Comparison of ENCODE assay signal across 18 mouse cellular contexts in the genomic region with DNA sequence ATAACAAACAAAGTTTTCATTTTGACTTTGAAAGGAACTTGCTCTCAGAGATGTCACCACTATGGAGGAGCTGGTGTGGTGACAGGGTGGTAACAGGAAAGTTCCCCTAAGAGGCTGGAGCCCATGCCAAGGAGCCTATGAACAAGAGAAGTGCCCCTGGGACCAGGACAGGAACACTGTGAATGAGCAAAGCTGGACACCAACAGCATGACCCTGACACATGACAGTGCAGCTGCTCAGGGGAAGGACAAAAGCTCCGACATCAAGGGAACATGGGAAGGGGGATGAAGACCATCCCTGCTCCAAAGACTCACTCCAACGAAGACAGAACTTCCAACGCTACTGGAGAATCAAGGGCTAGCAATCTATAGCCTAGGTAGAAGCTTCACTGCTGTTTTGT.
A peak's percentile ranks its signal among the peaks of the same experiment; 100 is the strongest.
DNase-seq lines count a peak whose midpoint lies in the region; TF ChIP-seq lines count a peak whose summit lies in the region.
"Had no signal": no experiment of that assay in that cellular context is flagged by ENCODE, and none has a peak within 500 bp of the region (broad histone marks: within the 10 kb centered on the region; RNA-seq: fewer than 3 reads in every experiment).

No protein-coding gene starts in this region.

- peak; percentile 59 for DNase-seq in adrenal gland, adult 2 months
- no peak for DNase-seq in adrenal gland, adult 8-10 months
- DNase-seq in heart, adult 11 months, result peak; percentile 90
- DNase-seq in heart, adult 18-20 months, result no peak
- no peak for DNase-seq in layer of hippocampus, adult 2 months (ENCODE audit: low spot score in 2 of 2)
- DNase-seq in layer of hippocampus, postnatal 25 days (ENCODE audit: extremely low spot score in 1 of 2, low spot score in 1 of 2), result no peak
- peak; percentile 34 for DNase-seq in skeletal muscle tissue, adult 2 months (ENCODE audit: low read depth, low spot score)
- DNase-seq in spleen, postnatal 36 days (ENCODE audit: low spot score in 2 of 2), result no peak
- DNase-seq: adrenal gland, postnatal 25 days; cerebellum, adult 9-10 months; cerebellum, postnatal 14 days; gastrocnemius, postnatal 25 days had no signal

- no peak overlapping the region for H3K4me3 ChIP-seq in layer of hippocampus, adult 2 months
- H3K4me3 ChIP-seq: forebrain, embryonic 10.5 days; forebrain, embryonic 13.5 days; heart, embryonic 13.5 days; hindbrain, embryonic 10.5 days; hindbrain, embryonic 13.5 days; intestine, embryonic 15.5 days had no signal

- peak overlapping the region; percentile 90 for H3K27ac ChIP-seq in layer of hippocampus, adult 2 months
- H3K27ac ChIP-seq: forebrain, embryonic 10.5 days; forebrain, embryonic 13.5 days; heart, embryonic 13.5 days; hindbrain, embryonic 10.5 days; hindbrain, embryonic 13.5 days; intestine, embryonic 15.5 days had no signal

- TF ChIP-seq CTCF in layer of hippocampus, adult 2 months (conservative IDR thresholded peaks at IDR 0.05), result no peak

Comparison
In these comparisons a context has a peak if more than half of its experiments do, and no peak if none do; other contexts are left out.
1. DNase-seq: peak in adrenal gland, adult 2 months (single experiment), heart, adult 11 months (single experiment) and skeletal muscle tissue, adult 2 months (single experiment); none in adrenal gland, adult 8-10 months (single experiment), heart, adult 18-20 months (0 of 2), layer of hippocampus, adult 2 months (0 of 2), layer of hippocampus, postnatal 25 days (0 of 2) and spleen, postnatal 36 days (0 of 2).